ENCODE assay signal across 28 mouse cellular contexts in genomic region chr6:5222080-5222479, GRCm38 (mm10). TPM values are rescaled to one million over a fixed set of nuclear protein-coding genes. Genes with fewer than 3 reads are reported as not detected.
DNase-seq lines count a peak whose midpoint lies in the region; ATAC-seq lines count a peak whose summit lies in the region.
"Had no signal": no experiment of that assay in that cellular context is flagged by ENCODE, and none has a peak within 500 bp of the region (broad histone marks: within the 10 kb centered on the region; RNA-seq: fewer than 3 reads in every experiment).

No protein-coding gene starts in this region.

- H3K27me3 ChIP-seq in embryonic facial prominence, embryonic 11.5 days (ENCODE audit: control insufficient read depth, insufficient read depth, low read length): no peaks in the 10 kb centered on the region
- no peaks in the 10 kb centered on the region for H3K27me3 ChIP-seq in embryonic facial prominence, embryonic 10.5 days (replicated peaks; ENCODE audit: low read depth, poor library complexity, severe bottlenecking)
- no peaks in the 10 kb centered on the region for H3K27me3 ChIP-seq in liver, embryonic 11.5 days (replicated peaks; ENCODE audit: control insufficient read depth, insufficient read depth, low read length)
- no peaks in the 10 kb centered on the region for H3K27me3 ChIP-seq in liver, embryonic 15.5 days
- H3K27me3 ChIP-seq: embryonic facial prominence, embryonic 15.5 days; heart, embryonic 15.5 days; hindbrain, embryonic 13.5 days; Patski had no signal

- ATAC-seq in embryonic facial prominence, embryonic 11.5 days (replicated peaks; ENCODE audit: insufficient number of reproducible peaks, low FRiP score, low TSS enrichment, low read depth): no peak
- peak; percentile 66 for ATAC-seq in liver, embryonic 11.5 days (replicated peaks; ENCODE audit: low FRiP score)
- ATAC-seq in liver, embryonic 15.5 days (ENCODE audit: insufficient read depth): peak; percentile 62; the same call in 1 of the 2 replicates
- ATAC-seq: CD4-positive, CD25-positive, alpha-beta regulatory T cell, adult 4 months; forebrain, embryonic 14.5 days; hindbrain, postnatal 0 days; Patski had no signal

- H3K9me3 ChIP-seq in embryonic facial prominence, embryonic 11.5 days (replicated peaks; ENCODE audit: control insufficient read depth, low read length): no peaks in the 10 kb centered on the region
- H3K9me3 ChIP-seq in embryonic facial prominence, embryonic 10.5 days: no peaks in the 10 kb centered on the region
- H3K9me3 ChIP-seq in liver, embryonic 11.5 days (ENCODE audit: control insufficient read depth, low read length): no peaks in the 10 kb centered on the region
- H3K9me3 ChIP-seq in liver, embryonic 15.5 days (replicated peaks): no peaks in the 10 kb centered on the region
- H3K9me3 ChIP-seq: embryonic facial prominence, embryonic 15.5 days; forebrain, embryonic 10.5 days; G1E; heart, embryonic 15.5 days; hindbrain, embryonic 13.5 days had no signal

- no peaks in the 10 kb centered on the region for H3K36me3 ChIP-seq in embryonic facial prominence, embryonic 11.5 days (replicated peaks; ENCODE audit: control insufficient read depth, insufficient read depth, low read depth, low read length)
- H3K36me3 ChIP-seq in embryonic facial prominence, embryonic 10.5 days (replicated peaks): no peaks in the 10 kb centered on the region
- no peaks in the 10 kb centered on the region for H3K36me3 ChIP-seq in liver, embryonic 11.5 days (ENCODE audit: control insufficient read depth, insufficient read depth, low read length)
- peaks cover 5% of the 10 kb centered on the region; the same call in 1 of the 2 replicates for H3K36me3 ChIP-seq in liver, embryonic 15.5 days (replicated peaks)
- H3K36me3 ChIP-seq: embryonic facial prominence, embryonic 15.5 days; forebrain, embryonic 10.5 days; hindbrain, embryonic 13.5 days had no signal

- no peak overlapping the region for H3K4me3 ChIP-seq in embryonic facial prominence, embryonic 11.5 days (ENCODE audit: low read depth, low read length)
- no peak overlapping the region for H3K4me3 ChIP-seq in embryonic facial prominence, embryonic 10.5 days
- no peak overlapping the region for H3K4me3 ChIP-seq in liver, embryonic 11.5 days (ENCODE audit: low read depth, low read length)
- H3K4me3 ChIP-seq in liver, embryonic 15.5 days (replicated peaks): no peak overlapping the region
- H3K4me3 ChIP-seq: embryonic facial prominence, embryonic 15.5 days; erythroblast, embryonic 14.5 days; forebrain, embryonic 10.5 days; heart, embryonic 15.5 days; hindbrain, embryonic 13.5 days had no signal

- H3K4me2 ChIP-seq in embryonic facial prominence, embryonic 11.5 days (ENCODE audit: low read depth, low read length): no peak overlapping the region
- H3K4me2 ChIP-seq in liver, embryonic 11.5 days: no peak overlapping the region
- H3K4me2 ChIP-seq in liver, embryonic 15.5 days: no peak overlapping the region
- H3K4me2 ChIP-seq: embryonic facial prominence, embryonic 15.5 days; heart, embryonic 11.5 days; heart, embryonic 15.5 days; hindbrain, embryonic 13.5 days had no signal

- peak; percentile 9 for DNase-seq in embryonic facial prominence, embryonic 11.5 days (ENCODE audit: low spot score)
- DNase-seq in embryonic facial prominence, embryonic 10.5 days (ENCODE audit: low spot score): no peak
- no peak for DNase-seq in liver, embryonic 11.5 days (ENCODE audit: low spot score)
- no peak for DNase-seq in right cerebral cortex, postnatal 4 days
- no peak for DNase-seq in adipocyte (ENCODE audit: low spot score)
- no peak for DNase-seq in MN1 (ENCODE audit: low spot score)
- DNase-seq: adrenal gland, adult 8-10 months; adrenal gland, postnatal 36 days; B cell, adult 2 months; cerebellum, adult 8-10 months; cerebellum, postnatal 25 days; gastrocnemius, postnatal 36 days; heart, adult 18-20 months; heart, postnatal 14 days had no signal

- H3K9ac ChIP-seq in embryonic facial prominence, embryonic 11.5 days (replicated peaks; ENCODE audit: low read length): no peak overlapping the region
- H3K9ac ChIP-seq in liver, embryonic 11.5 days (ENCODE audit: low read depth, low read length): no peak overlapping the region
- H3K9ac ChIP-seq in liver, embryonic 15.5 days: no peak overlapping the region
- H3K9ac ChIP-seq: embryonic facial prominence, embryonic 15.5 days; heart, embryonic 15.5 days; hindbrain, embryonic 13.5 days had no signal

- 56% methylated on average over 3 of the region's 3 CpGs for WGBS in embryonic facial prominence, embryonic 11.5 days
- 70% methylated on average over 3 of the region's 3 CpGs for WGBS in embryonic facial prominence, embryonic 10.5 days
- 68% methylated on average over 3 of the region's 3 CpGs for WGBS in liver, embryonic 11.5 days
- 75% methylated on average over 3 of the region's 3 CpGs for WGBS in liver, embryonic 15.5 days (ENCODE audit: insufficient replicate concordance)

- H3K4me1 ChIP-seq in embryonic facial prominence, embryonic 11.5 days (ENCODE audit: control insufficient read depth, insufficient read depth, low read length): no peaks in the 10 kb centered on the region
- H3K4me1 ChIP-seq in embryonic facial prominence, embryonic 10.5 days: peaks cover 4% of the 10 kb centered on the region; the same call in 1 of the 2 replicates
- no peaks in the 10 kb centered on the region for H3K4me1 ChIP-seq in liver, embryonic 11.5 days (replicated peaks; ENCODE audit: control insufficient read depth, insufficient read depth, low read length)
- H3K4me1 ChIP-seq in liver, embryonic 15.5 days (replicated peaks): peaks cover 12% of the 10 kb centered on the region
- H3K4me1 ChIP-seq: embryonic facial prominence, embryonic 15.5 days; heart, embryonic 15.5 days; hindbrain, embryonic 13.5 days had no signal

- H3K27ac ChIP-seq in embryonic facial prominence, embryonic 11.5 days (replicated peaks; ENCODE audit: low read depth, low read length): no peak overlapping the region
- H3K27ac ChIP-seq in embryonic facial prominence, embryonic 10.5 days (replicated peaks): no peak overlapping the region
- H3K27ac ChIP-seq in liver, embryonic 11.5 days (ENCODE audit: low read depth, low read length): no peak overlapping the region
- H3K27ac ChIP-seq in liver, embryonic 15.5 days (replicated peaks): 0 out of 2 replicates have a peak overlapping the region, but pooled peaks have one; percentile 33
- H3K27ac ChIP-seq: embryonic facial prominence, embryonic 15.5 days; forebrain, embryonic 10.5 days; heart, embryonic 15.5 days; hindbrain, embryonic 13.5 days; hindbrain, postnatal 0 days had no signal

RNA-seq across cellular contexts. Expression of gene Pon1, which starts 28.3 kb away (rescaled TPM):
- polyA plus RNA-seq in embryonic facial prominence, embryonic 11.5 days (2014; fragmentation: Nextera tagmentation; extraction: Ambion mirVana): not detected in 2 replicates
- 0.25 TPM in 1 of 2 replicates, not detected in the other for polyA plus RNA-seq in embryonic facial prominence, embryonic 10.5 days (2016; fragmentation: Nextera tagmentation; extraction: Ambion mirVana)
- polyA plus RNA-seq in liver, embryonic 11.5 days (2014; fragmentation: Nextera tagmentation; extraction: Ambion mirVana): 0.75 and 1.5 TPM in 2 replicates
- 6.6 and 8.9 TPM in 2 replicates for polyA plus RNA-seq in liver, embryonic 15.5 days (2015; fragmentation: Nextera tagmentation; extraction: Ambion mirVana)
- polyA plus RNA-seq: CD4-positive, CD25-positive, alpha-beta regulatory T cell, adult 4 months; cortical plate, adult 2 months; erythroblast, embryonic 14.5 days; G1E; heart, embryonic 15.5 days; intestine, embryonic 14.5 days; Patski had no signal

RNA-seq across cellular contexts. Expression of gene Pon3, which starts 34.0 kb away (rescaled TPM):
- 4.2 and 6.6 TPM in 2 replicates for polyA plus RNA-seq in embryonic facial prominence, embryonic 11.5 days (2014; fragmentation: Nextera tagmentation; extraction: Ambion mirVana)
- 6.3 and 6.5 TPM in 2 replicates for polyA plus RNA-seq in embryonic facial prominence, embryonic 10.5 days (2016; fragmentation: Nextera tagmentation; extraction: Ambion mirVana)
- polyA plus RNA-seq in liver, embryonic 11.5 days (2014; fragmentation: Nextera tagmentation; extraction: Ambion mirVana): 17.8 and 18.5 TPM in 2 replicates
- 20.6 and 23.0 TPM in 2 replicates for polyA plus RNA-seq in liver, embryonic 15.5 days (2015; fragmentation: Nextera tagmentation; extraction: Ambion mirVana)
